Mouse (Mus musculus) lung, adult 2 months (tissue): ENCODE measurements around the gene Ddx3y. TPM values are rescaled to one million over a fixed set of nuclear protein-coding genes. Genes with fewer than 3 reads are reported as not detected.
A peak's percentile ranks its signal among the peaks of the same experiment; 100 is the strongest.

Source experiments
- DNase-seq: peaks from one replicate; pipeline ENCODE4 v3.0.0; 2022
- H3K4me1 ChIP-seq: fragments of 200-500 bp; 2 replicates; pipeline ENCODE4 v1.6.1; 2011; ENCODE audit warnings: low read length; ENCODE audit not compliant: control insufficient read depth, insufficient read depth
- H3K4me3 ChIP-seq: fragments of 200-500 bp; replicated peaks from 2 replicates; pipeline ENCODE3; 2011; ENCODE audit warnings: low read depth, mild to moderate bottlenecking, control low read depth, low read length; ENCODE audit errors: extremely low read depth
- CTCF ChIP-seq: fragments of 200-500 bp; IDR thresholded peaks from 2 replicates; pipeline ENCODE4 v1.5.1; 2011; ENCODE audit warnings: mild to moderate bottlenecking, low read length, control low read depth; ENCODE audit not compliant: insufficient read depth
- POLR2A ChIP-seq: fragments of 200-500 bp; IDR thresholded peaks from 2 replicates; pipeline ENCODE4 v1.6.1; 2011; ENCODE audit warnings: low read depth, mild to moderate bottlenecking, control low read depth, low read length, borderline replicate concordance; ENCODE audit errors: extremely low read depth
- WGBS: fragments of 180-500 bp; shearing (Covaris S2); methylation state at CpG from one replicate; pipeline ENCODE4 v1.1.7; 2018; 5-methylcytosine and 5-hydroxymethylcytosine counted together
- polyA plus RNA-seq: library from polyadenylated mRNA; depleted of rRNA; stranded (reverse); fragments of >200 nt; gene quantifications from 2 replicates; pipeline ENCODE4 v1.2.3, GENCODE M21; 2012; rRNA removed

Gene Ddx3y
- polyA plus RNA-seq: 2.1 and 6.0 TPM in 2 replicates

GRCm38 (mm10) chrY:1286171-1286795, at the start of gene Ddx3y:
Gene Ddx3y (minus strand): TSS chrY:1286629.
- DNase-seq: peak; percentile 67
- H3K4me3 ChIP-seq: peak within 1 kb of the TSS; percentile 92
- no peaks in the 10 kb centered on the region for H3K4me1 ChIP-seq
- TF ChIP-seq CTCF (no peak), POLR2A (no peak)
- WGBS: no CpG with 5 or more reads among the region's 31 CpGs

GRCm38 (mm10) chrY:1293708-1294107, 7.3 kb upstream of the Ddx3y start:
- H3K4me3 ChIP-seq: no peak overlapping the region
- no peaks in the 10 kb centered on the region for H3K4me1 ChIP-seq
- no peak for DNase-seq
- no peak for TF ChIP-seq CTCF
- no peak for TF ChIP-seq POLR2A

- no CpG with 5 or more reads among the region's 12 CpGs for WGBS
- no peaks in the 10 kb centered on the region for H3K4me1 ChIP-seq
- TF ChIP-seq POLR2A: no peak
- TF ChIP-seq CTCF: no peak
- peak overlapping the region; percentile 92 for H3K4me3 ChIP-seq
- DNase-seq: peak; percentile 16
These were observed 694 bp downstream of the Ddx3y start for GRCm38 (mm10) chrY:1285735-1286134.

- WGBS: no CpG with 5 or more reads among the region's 6 CpGs
- Histone ChIP-seq H3K4me3 (peak overlapping the region; percentile 50), H3K4me1 (no peaks in the 10 kb centered on the region)
- no peak for DNase-seq
- TF ChIP-seq CTCF (no peak), POLR2A (no peak)
These were observed 40.3 kb downstream of the Ddx3y start for GRCm38 (mm10) chrY:1246117-1246516.

- Histone ChIP-seq H3K4me3 (peak within 1 kb of the TSS; percentile 87), H3K4me1 (no peaks in the 10 kb centered on the region)
- TF ChIP-seq CTCF (no peak), POLR2A (no peak)
- peak; percentile 54 for DNase-seq
- WGBS: no CpG with 5 or more reads among the region's 21 CpGs
These were observed 41.0 kb downstream of the Ddx3y start, which contains the start of gene Uty for GRCm38 (mm10) chrY:1245426-1245863. Gene Uty (minus strand): TSS chrY:1245759.

GRCm38 (mm10) chrY:1244940-1245339, 41.5 kb downstream of the Ddx3y start:
- WGBS: no CpG with 5 or more reads among the region's 9 CpGs
- peak overlapping the region; percentile 87 for H3K4me3 ChIP-seq
- H3K4me1 ChIP-seq: no peaks in the 10 kb centered on the region
- no peak for DNase-seq
- no peak for TF ChIP-seq CTCF
- TF ChIP-seq POLR2A: no peak

- H3K4me3 ChIP-seq: no peak overlapping the region
These were observed 42.0 kb downstream of the Ddx3y start for GRCm38 (mm10) chrY:1244421-1244820.

GRCm38 (mm10) chrY:1220001-1220400, 66.4 kb downstream of the Ddx3y start:
- WGBS: no CpG with 5 or more reads among the region's 7 CpGs
- TF ChIP-seq CTCF: no peak
- no peak for TF ChIP-seq POLR2A
- H3K4me3 ChIP-seq: no peak overlapping the region
- H3K4me1 ChIP-seq: no peaks in the 10 kb centered on the region
- DNase-seq: no peak

More at GRCm38 (mm10) chrY:1244421-1244820, 42.0 kb downstream of the Ddx3y start:
- TF ChIP-seq CTCF: no peak
- no peak for TF ChIP-seq POLR2A
- DNase-seq: no peak
- no CpG with 5 or more reads among the region's 5 CpGs for WGBS
- no peaks in the 10 kb centered on the region for H3K4me1 ChIP-seq

Other genes with a start within 250 kb of the Ddx3y start
- gene Uty, start 40.9 kb downstream of the Ddx3y start, polyA plus RNA-seq: 1.9 and 4.2 TPM in 2 replicates
- gene Usp9y, start 173.2 kb upstream of the Ddx3y start, polyA plus RNA-seq: not detected in 2 replicates